In genomic region chr1:59481456-59482291, GRCm38 (mm10) we compare ENCODE assay signal across 7 mouse cellular contexts. TPM values are rescaled to one million over a fixed set of nuclear protein-coding genes. Genes with fewer than 3 reads are reported as not detected.
DNase-seq lines count a peak whose midpoint lies in the region; ATAC-seq lines count a peak whose summit lies in the region.

No protein-coding gene starts in this region.

- H3K4me1 ChIP-seq in embryonic facial prominence, embryonic 10.5 days: peaks cover 66% of the 10 kb centered on the region
- peaks cover 15% of the 10 kb centered on the region for H3K4me1 ChIP-seq in limb, embryonic 11.5 days (ENCODE audit: control insufficient read depth, insufficient read depth, low read length)
- peaks cover 22% of the 10 kb centered on the region for H3K4me1 ChIP-seq in midbrain, embryonic 14.5 days (ENCODE audit: control insufficient read depth, insufficient read depth, low read length)

- H3K9me3 ChIP-seq in embryonic facial prominence, embryonic 10.5 days: no peaks in the 10 kb centered on the region
- no peaks in the 10 kb centered on the region for H3K9me3 ChIP-seq in limb, embryonic 11.5 days (ENCODE audit: control insufficient read depth, low read length)
- H3K9me3 ChIP-seq in midbrain, embryonic 14.5 days (ENCODE audit: control insufficient read depth, low read length): no peaks in the 10 kb centered on the region

- peak; percentile 95 for DNase-seq in adrenal gland, postnatal 10 days
- peak; percentile 98 for DNase-seq in embryonic facial prominence, embryonic 10.5 days (ENCODE audit: low spot score)
- peak; percentile 100 for DNase-seq in heart, adult 11 months
- DNase-seq in kidney, adult 18-20 months: peak; percentile 94
- peak; percentile 95 for DNase-seq in limb, embryonic 11.5 days (ENCODE audit: low spot score)
- DNase-seq in midbrain, embryonic 14.5 days: peak; percentile 96
- DNase-seq in spleen, adult 18-20 months: peak; percentile 80 to 81

- ATAC-seq in limb, embryonic 11.5 days (ENCODE audit: insufficient number of reproducible peaks, low FRiP score, low TSS enrichment, low read depth): peak; percentile 92
- ATAC-seq in midbrain, embryonic 14.5 days (ENCODE audit: low FRiP score, low TSS enrichment): peak; percentile 94

- H3K4me2 ChIP-seq in limb, embryonic 11.5 days (ENCODE audit: low read depth, severe bottlenecking): peak overlapping the region; percentile 88
- H3K4me2 ChIP-seq in midbrain, embryonic 14.5 days (ENCODE audit: low read length): peak overlapping the region; percentile 98

- peak overlapping the region; percentile 96 for H3K27ac ChIP-seq in embryonic facial prominence, embryonic 10.5 days (replicated peaks)
- H3K27ac ChIP-seq in limb, embryonic 11.5 days (replicated peaks; ENCODE audit: low read depth, low read length): peak overlapping the region; percentile 98
- H3K27ac ChIP-seq in midbrain, embryonic 14.5 days (replicated peaks; ENCODE audit: low read depth, low read length): peak overlapping the region; percentile 66

- peaks cover 26% of the 10 kb centered on the region for H3K27me3 ChIP-seq in embryonic facial prominence, embryonic 10.5 days (replicated peaks; ENCODE audit: low read depth, poor library complexity, severe bottlenecking)
- no peaks in the 10 kb centered on the region for H3K27me3 ChIP-seq in limb, embryonic 11.5 days (ENCODE audit: control insufficient read depth, insufficient read depth, low read length)
- peaks cover 18% of the 10 kb centered on the region; the same call in 1 of the 2 replicates for H3K27me3 ChIP-seq in midbrain, embryonic 14.5 days (ENCODE audit: control insufficient read depth, insufficient read depth, low read length)

- under 1% methylated on average over 57 of the region's 57 CpGs for WGBS in embryonic facial prominence, embryonic 10.5 days
- under 1% methylated on average over 57 of the region's 57 CpGs for WGBS in limb, embryonic 11.5 days
- under 1% methylated on average over 57 of the region's 57 CpGs for WGBS in midbrain, embryonic 14.5 days

- peaks cover 29% of the 10 kb centered on the region for H3K36me3 ChIP-seq in embryonic facial prominence, embryonic 10.5 days (replicated peaks)
- peaks cover 4% of the 10 kb centered on the region; the same call in 1 of the 2 replicates for H3K36me3 ChIP-seq in limb, embryonic 11.5 days (ENCODE audit: control insufficient read depth, insufficient read depth, low read length)
- no peaks in the 10 kb centered on the region for H3K36me3 ChIP-seq in midbrain, embryonic 14.5 days (ENCODE audit: control insufficient read depth, insufficient read depth, low read length)

- H3K4me3 ChIP-seq in embryonic facial prominence, embryonic 10.5 days: peak overlapping the region; percentile 87
- H3K4me3 ChIP-seq in limb, embryonic 11.5 days (ENCODE audit: low read depth, low read length): peak overlapping the region; percentile 72
- peak overlapping the region; percentile 58 for H3K4me3 ChIP-seq in midbrain, embryonic 14.5 days (replicated peaks; ENCODE audit: low read depth, low read length)

- H3K9ac ChIP-seq in limb, embryonic 11.5 days (ENCODE audit: low read length): peak overlapping the region; percentile 95
- H3K9ac ChIP-seq in midbrain, embryonic 14.5 days (replicated peaks; ENCODE audit: low read length): peak overlapping the region; percentile 55

RNA-seq across cellular contexts. Expression of gene Fzd7, which starts 0.6 kb away (rescaled TPM):
- 10 to 100 TPM; 12.6 to 18.3 TPM for total RNA-seq in adrenal gland, postnatal 10 days (2021)
- 12.7 and 14.4 TPM in 2 replicates for polyA plus RNA-seq in embryonic facial prominence, embryonic 10.5 days (2016; fragmentation: Nextera tagmentation; extraction: Ambion mirVana)
- 15.3 and 19.7 TPM in 2 replicates for polyA plus RNA-seq in limb, embryonic 11.5 days (2014; fragmentation: Nextera tagmentation; extraction: Ambion mirVana)
- 4.2 TPM in 2 replicates for polyA plus RNA-seq in midbrain, embryonic 14.5 days (2014; fragmentation: Nextera tagmentation; extraction: Ambion mirVana)

RNA-seq across cellular contexts. Expression of gene Gm973, which starts 34.4 kb away (rescaled TPM):
- 1 to 10 TPM; 5.7 to 9.7 TPM for total RNA-seq in adrenal gland, postnatal 10 days (2021)
- polyA plus RNA-seq in embryonic facial prominence, embryonic 10.5 days (2016; fragmentation: Nextera tagmentation; extraction: Ambion mirVana): 1.2 and 3.6 TPM in 2 replicates
- 0.51 and 0.55 TPM in 2 replicates for polyA plus RNA-seq in limb, embryonic 11.5 days (2014; fragmentation: Nextera tagmentation; extraction: Ambion mirVana)
- polyA plus RNA-seq in midbrain, embryonic 14.5 days (2014; fragmentation: Nextera tagmentation; extraction: Ambion mirVana): 7.9 and 10.3 TPM in 2 replicates

Comparison
In these comparisons a context has a peak if more than half of its experiments do, and no peak if none do; other contexts are left out.
1. Peak in every context shown above with its lines: DNase-seq, ATAC-seq, H3K4me3 ChIP-seq and H3K27ac ChIP-seq.